Mouse (Mus musculus) thymus, adult 18-20 months (tissue): ENCODE measurements around the gene Frmpd4.

ENCODE experiments used
- DNase-seq, 2 experiments: peaks; one replicate each; pipeline ENCODE4 v3.0.0; 2022; ENCODE audit warnings: mixed read lengths in 2 of 2

Gene Frmpd4

GRCm38 (mm10) chrX:167522528-167522927 lies 1054.5 kb downstream of the Frmpd4 start:
- DNase-seq: no peak

DNA sequence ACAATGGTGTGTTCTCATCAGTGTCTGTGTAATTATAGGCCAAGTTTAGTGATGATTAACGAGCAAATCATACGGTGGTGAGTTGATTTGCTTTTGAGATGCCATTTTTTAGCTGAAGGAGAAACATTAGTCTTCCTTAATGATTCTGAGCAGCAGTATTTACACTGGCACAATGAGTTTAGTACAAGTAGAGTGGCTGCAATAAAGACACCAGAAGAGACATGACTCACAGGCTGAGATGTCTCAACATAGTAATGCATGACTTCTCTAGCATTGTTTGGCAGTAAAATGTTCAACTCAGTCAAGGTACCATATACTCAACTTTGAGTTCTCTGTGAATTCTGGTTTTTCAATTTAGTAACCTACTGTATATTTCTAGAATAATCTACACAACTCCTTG lies 1058.6 kb downstream of the Frmpd4 start:
- DNase-seq: no peak

DNA sequence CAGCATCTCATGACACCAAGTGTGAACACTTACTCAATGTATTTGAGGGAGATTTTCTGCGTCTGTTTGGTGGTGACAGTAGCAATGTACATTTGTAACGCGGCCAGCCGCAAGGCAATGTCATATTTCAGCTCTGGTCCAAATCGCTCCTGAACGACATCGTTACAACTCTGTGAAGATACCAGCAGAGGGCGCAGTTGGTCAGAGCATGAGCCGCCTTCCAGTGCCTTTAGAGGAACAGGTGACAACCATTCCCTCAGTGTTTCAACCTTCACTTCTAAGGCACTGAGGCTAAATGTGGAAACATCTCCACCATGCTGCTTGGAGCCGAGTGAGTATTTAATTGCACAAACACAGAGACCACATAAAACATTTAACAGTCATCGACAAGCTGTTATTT lies 1079.3 kb downstream of the Frmpd4 start:
- DNase-seq: peak; percentile 14 to 24

DNA sequence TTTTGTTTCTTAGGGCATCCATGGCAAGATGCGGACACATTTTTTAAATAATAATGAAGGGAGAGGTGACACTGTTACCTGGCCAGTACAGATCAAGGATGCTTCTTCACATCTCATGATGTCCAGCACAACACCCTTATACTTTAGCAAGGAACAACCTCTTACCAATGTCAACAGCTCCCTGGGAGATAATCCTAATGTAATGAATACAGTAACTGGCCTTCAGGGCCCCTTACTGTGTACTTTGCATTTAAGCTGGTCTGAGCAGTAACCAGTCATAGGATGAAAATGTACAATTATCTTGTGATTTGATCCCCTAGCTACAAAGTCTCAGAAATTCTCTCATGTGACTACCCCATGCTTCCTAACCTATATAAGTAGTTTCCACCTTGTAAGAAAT lies 1084.8 kb downstream of the Frmpd4 start:
- no peak for DNase-seq

DNA sequence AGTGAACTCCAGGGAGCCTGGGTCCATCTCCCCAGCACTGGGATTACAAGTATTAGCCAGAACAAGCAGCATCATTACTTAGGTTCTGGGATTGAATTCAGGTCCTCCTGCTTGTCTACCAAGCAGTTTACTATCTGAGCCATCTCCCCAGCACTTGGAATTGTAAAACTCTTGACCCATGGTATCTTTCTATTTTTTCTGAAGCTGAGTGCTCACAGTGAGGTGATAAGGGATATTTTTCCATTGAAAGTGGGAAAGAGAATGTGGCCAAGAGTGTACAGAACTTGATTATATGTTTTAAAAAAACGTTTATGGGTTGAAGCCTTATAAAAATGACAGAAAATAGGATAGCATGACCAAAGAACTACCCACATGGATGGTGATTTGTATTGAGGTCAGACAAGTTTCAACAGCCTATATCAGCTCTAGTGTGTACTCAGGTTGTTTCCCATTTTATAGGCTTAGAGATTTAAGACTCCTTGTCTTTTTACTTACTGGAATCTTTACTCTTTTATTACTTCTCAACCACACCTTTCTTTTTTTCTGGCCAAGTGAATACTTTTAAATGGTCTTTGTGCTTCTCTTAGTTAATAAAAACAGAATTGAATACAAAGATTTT lies 1085.3 kb downstream of the Frmpd4 start:
- DNase-seq: no peak

- no peak for DNase-seq
Measured at GRCm38 (mm10) chrX:167483409-167484177, 1093.4 kb downstream of the Frmpd4 start.

GRCm38 (mm10) chrX:167477636-167478035 lies 1099.4 kb downstream of the Frmpd4 start:
- no peak for DNase-seq

- no peak for DNase-seq
Measured at GRCm38 (mm10) chrX:167434883-167435282, 1142.1 kb downstream of the Frmpd4 start.

GRCm38 (mm10) chrX:167433950-167434349 lies 1143.1 kb downstream of the Frmpd4 start:
- DNase-seq: no peak
